Mouse (Mus musculus): ENCODE measurements at regions not wholly inside any gene's neighbourhood (a gene's known extent, or its start where the extent isn't known, plus 50 kb on each side); places are given as distances from the start of the nearest gene placed in this dataset.
A peak's percentile ranks its signal among the peaks of the same experiment; 100 is the strongest.

DNA sequence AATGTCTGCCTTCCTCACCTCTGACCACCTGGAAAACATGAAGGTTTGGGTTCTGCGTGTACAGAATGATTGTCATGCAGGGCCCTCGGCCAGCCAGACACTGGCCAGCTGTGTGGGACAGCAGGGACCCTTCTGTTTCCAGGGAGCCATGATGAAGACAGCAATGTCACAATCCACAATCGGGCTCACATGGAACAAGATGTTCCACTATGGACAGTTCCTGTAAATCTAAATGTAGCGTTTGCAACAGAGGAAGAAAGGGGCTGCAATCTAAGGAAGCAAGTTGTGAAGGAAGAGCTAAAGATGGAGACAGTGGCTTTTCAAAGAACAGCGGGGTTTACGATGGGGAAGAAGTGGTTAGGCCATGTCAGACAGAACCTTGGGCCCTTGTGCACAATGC is 97.3 kb downstream of the Irs2 start:
- Histone ChIP-seq H3K9me3 (ENCODE audit: control insufficient read depth, low read length) (no peaks in the 10 kb centered on the region), H3K4me1 (ENCODE audit: control insufficient read depth, insufficient read depth, low read depth, low read length) (no peaks in the 10 kb centered on the region), H3K9ac (ENCODE audit: low read depth, low read length) (no peak overlapping the region), H3K4me2 (ENCODE audit: low read length) (no peak overlapping the region), H3K4me3 (ENCODE audit: low read length) (no peak overlapping the region), H3K27me3 (replicated peaks; ENCODE audit: control insufficient read depth, insufficient read depth, low read length) (no peaks in the 10 kb centered on the region; the same call in 1 of the 2 replicates), H3K36me3 (ENCODE audit: control insufficient read depth, insufficient read depth, low read length) (no peaks in the 10 kb centered on the region), H3K27ac (ENCODE audit: low read depth, low read length) (no peak overlapping the region)
- 83% methylated on average over 6 of the region's 6 CpGs for WGBS
- ATAC-seq = no peak

DNA sequence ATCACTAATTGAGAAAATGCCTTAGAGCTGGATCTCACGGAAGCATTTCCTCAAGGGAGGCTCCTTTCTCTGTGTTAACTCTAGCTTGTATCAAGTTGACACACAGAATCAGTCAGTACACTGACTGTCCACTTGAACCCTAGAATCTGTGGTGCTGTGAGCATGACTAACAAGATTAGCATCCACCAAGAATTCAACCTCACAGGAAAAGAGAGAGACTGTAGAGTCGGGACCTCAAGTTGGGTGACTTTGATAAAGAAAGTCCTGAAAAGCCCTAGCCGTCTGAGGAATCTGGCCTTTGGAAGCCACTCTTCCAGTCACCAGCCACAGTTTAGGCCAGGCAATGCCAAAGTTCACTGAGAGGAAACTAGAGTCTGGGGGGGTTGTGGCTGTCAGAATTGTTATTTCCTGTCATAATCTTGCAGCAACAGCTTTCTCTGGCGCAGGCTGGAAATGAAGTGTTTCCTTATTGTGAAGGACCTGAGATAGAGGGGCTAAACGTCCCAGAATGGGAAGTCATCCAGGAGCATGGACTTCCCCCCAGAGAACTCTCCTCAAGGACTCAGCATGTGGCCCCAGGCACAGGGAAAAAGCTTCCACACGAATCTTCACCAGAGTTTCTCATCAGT is 97.9 kb downstream of the Irs2 start:
- Histone ChIP-seq H3K36me3 (ENCODE audit: control insufficient read depth, insufficient read depth, low read length) (no peaks in the 10 kb centered on the region), H3K9ac (ENCODE audit: low read depth, low read length) (no peak overlapping the region), H3K9me3 (ENCODE audit: control insufficient read depth, low read length) (no peaks in the 10 kb centered on the region), H3K27ac (ENCODE audit: low read depth, low read length) (no peak overlapping the region), H3K27me3 (replicated peaks; ENCODE audit: control insufficient read depth, insufficient read depth, low read length) (no peaks in the 10 kb centered on the region; the same call in 1 of the 2 replicates), H3K4me1 (ENCODE audit: control insufficient read depth, insufficient read depth, low read depth, low read length) (no peaks in the 10 kb centered on the region), H3K4me3 (ENCODE audit: low read length) (no peak overlapping the region), H3K4me2 (ENCODE audit: low read length) (no peak overlapping the region)
- ATAC-seq = no peak
- 53% methylated on average over 6 of the region's 6 CpGs for WGBS

DNA sequence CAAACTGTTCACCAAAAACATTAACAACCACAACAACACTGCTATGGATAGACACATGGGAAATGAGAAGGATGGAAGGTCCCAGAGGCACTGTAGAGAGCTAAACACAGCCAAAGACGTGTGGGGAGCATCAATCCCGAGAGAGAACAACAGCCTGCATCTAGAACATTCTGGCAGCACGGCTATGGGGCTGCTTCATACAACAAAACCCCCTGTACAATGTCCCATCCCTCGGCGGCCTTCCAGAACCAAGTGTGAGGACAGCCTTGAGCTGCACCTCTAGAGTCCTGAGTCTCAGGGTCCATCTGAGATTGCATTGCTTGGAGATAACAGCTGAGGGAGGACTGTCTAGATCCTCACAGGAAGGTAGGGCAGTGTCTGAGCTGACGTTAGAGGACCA is 99.1 kb downstream of the Irs2 start:
- Histone ChIP-seq H3K27ac (ENCODE audit: low read depth, low read length) (no peak overlapping the region), H3K27me3 (replicated peaks; ENCODE audit: control insufficient read depth, insufficient read depth, low read length) (no peaks in the 10 kb centered on the region; the same call in 1 of the 2 replicates), H3K4me2 (ENCODE audit: low read length) (no peak overlapping the region), H3K4me1 (ENCODE audit: control insufficient read depth, insufficient read depth, low read depth, low read length) (no peaks in the 10 kb centered on the region), H3K36me3 (ENCODE audit: control insufficient read depth, insufficient read depth, low read length) (no peaks in the 10 kb centered on the region), H3K4me3 (ENCODE audit: low read length) (no peak overlapping the region), H3K9ac (ENCODE audit: low read depth, low read length) (no peak overlapping the region), H3K9me3 (ENCODE audit: control insufficient read depth, low read length) (no peaks in the 10 kb centered on the region)
- no peak for ATAC-seq
- whole genome bisulfite sequencing = 83% methylated on average over 6 of the region's 6 CpGs

GRCm38 (mm10) chr8:10906353-10906752 is 101.9 kb downstream of the Irs2 start:
- Histone ChIP-seq H3K9me3 (ENCODE audit: control insufficient read depth, low read length) (no peaks in the 10 kb centered on the region), H3K4me1 (ENCODE audit: control insufficient read depth, insufficient read depth, low read depth, low read length) (no peaks in the 10 kb centered on the region), H3K9ac (ENCODE audit: low read depth, low read length) (no peak overlapping the region), H3K4me3 (ENCODE audit: low read length) (no peak overlapping the region), H3K27me3 (replicated peaks; ENCODE audit: control insufficient read depth, insufficient read depth, low read length) (no peaks in the 10 kb centered on the region), H3K36me3 (ENCODE audit: control insufficient read depth, insufficient read depth, low read length) (no peaks in the 10 kb centered on the region), H3K27ac (ENCODE audit: low read depth, low read length) (no peak overlapping the region), H3K4me2 (ENCODE audit: low read length) (no peak overlapping the region)
- 76% methylated on average over 6 of the region's 6 CpGs for WGBS
- no peak for ATAC-seq

DNA sequence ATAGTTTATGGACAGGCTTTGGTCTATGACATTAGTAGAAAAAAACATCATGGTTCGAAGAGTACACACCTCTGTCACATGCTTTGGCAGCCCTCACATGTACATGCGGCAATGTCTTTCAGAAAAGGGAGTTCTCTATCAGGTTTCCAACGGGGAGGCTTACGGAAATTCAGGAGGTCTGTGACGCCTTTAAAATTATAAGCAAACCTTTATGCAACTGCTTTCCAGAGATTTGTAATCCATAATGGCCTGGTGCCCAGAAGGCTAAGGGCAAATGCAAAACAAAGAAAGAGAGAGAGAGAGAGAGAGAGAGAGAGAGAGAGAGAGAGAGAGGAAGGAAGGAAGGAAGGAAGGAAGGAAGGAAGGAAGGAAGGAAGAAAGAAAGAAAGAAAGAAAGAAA is 102.5 kb downstream of the Irs2 start:
- Histone ChIP-seq H3K9ac (ENCODE audit: low read depth, low read length) (no peak overlapping the region), H3K9me3 (ENCODE audit: control insufficient read depth, low read length) (no peaks in the 10 kb centered on the region), H3K36me3 (ENCODE audit: control insufficient read depth, insufficient read depth, low read length) (no peaks in the 10 kb centered on the region), H3K4me1 (ENCODE audit: control insufficient read depth, insufficient read depth, low read depth, low read length) (no peaks in the 10 kb centered on the region), H3K27me3 (replicated peaks; ENCODE audit: control insufficient read depth, insufficient read depth, low read length) (no peaks in the 10 kb centered on the region), H3K4me3 (ENCODE audit: low read length) (no peak overlapping the region), H3K4me2 (ENCODE audit: low read length) (no peak overlapping the region), H3K27ac (ENCODE audit: low read depth, low read length) (no peak overlapping the region)
- no peak for ATAC-seq
- 89% methylated on average over 5 of the region's 5 CpGs for WGBS

- Histone ChIP-seq H3K27ac (ENCODE audit: low read depth, low read length) (no peak overlapping the region), H3K9me3 (ENCODE audit: control insufficient read depth, low read length) (no peaks in the 10 kb centered on the region), H3K4me1 (ENCODE audit: control insufficient read depth, insufficient read depth, low read depth, low read length) (peaks cover 13% of the 10 kb centered on the region), H3K9ac (ENCODE audit: low read depth, low read length) (no peak overlapping the region), H3K4me2 (ENCODE audit: low read length) (no peak overlapping the region), H3K4me3 (ENCODE audit: low read length) (no peak overlapping the region), H3K36me3 (ENCODE audit: control insufficient read depth, insufficient read depth, low read length) (no peaks in the 10 kb centered on the region), H3K27me3 (replicated peaks; ENCODE audit: control insufficient read depth, insufficient read depth, low read length) (no peaks in the 10 kb centered on the region)
- ATAC-seq = no peak
- 72% methylated on average over 2 of the region's 2 CpGs for WGBS
Measured at GRCm38 (mm10) chr8:10903957-10904356, 104.3 kb downstream of the Irs2 start.

DNA sequence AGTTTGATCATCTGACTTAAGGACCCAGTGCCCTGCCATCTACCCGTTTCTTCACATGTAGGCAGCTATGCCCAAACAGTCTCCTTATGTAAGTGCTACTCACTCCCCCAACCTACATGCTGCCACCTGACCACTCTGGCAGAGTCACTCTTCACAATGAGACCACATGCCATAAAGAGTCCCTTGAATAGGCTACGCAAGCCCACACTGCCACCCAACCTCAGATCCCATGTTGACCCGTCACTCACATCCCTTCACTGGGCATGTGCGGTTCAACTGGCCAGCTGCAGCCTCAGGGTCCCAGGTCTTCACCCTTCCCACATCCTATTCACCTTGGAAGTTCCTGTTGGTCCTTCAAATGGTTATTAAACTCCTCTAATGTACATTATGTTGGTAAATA is 106.3 kb downstream of the Irs2 start:
- 93% methylated on average over 4 of the region's 4 CpGs for WGBS
- H3K9me3 ChIP-seq (ENCODE audit: control insufficient read depth, low read length) = no peaks in the 10 kb centered on the region

DNA sequence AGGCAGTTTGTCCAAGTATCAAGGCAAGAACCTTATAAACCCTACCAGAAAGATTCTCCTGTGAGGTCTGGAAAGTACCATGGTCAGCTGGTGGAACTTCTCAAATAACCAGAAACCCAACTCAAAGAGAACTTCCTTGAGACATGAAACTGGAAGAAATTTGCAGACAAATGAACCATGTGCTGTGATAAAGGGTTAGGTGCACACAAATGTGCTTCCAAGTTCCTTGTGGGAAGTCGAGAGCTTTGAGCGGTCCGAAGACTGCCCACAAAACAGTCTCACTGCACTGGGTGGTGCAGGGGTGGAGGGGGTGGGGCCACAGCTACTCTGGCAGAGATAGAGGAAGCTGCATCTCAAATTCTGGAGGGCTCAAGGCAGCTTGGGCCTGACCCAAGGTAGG is 107.2 kb downstream of the Irs2 start:
- Histone ChIP-seq H3K4me3 (ENCODE audit: low read length) (no peak overlapping the region), H3K27me3 (replicated peaks; ENCODE audit: control insufficient read depth, insufficient read depth, low read length) (no peaks in the 10 kb centered on the region), H3K9me3 (ENCODE audit: control insufficient read depth, low read length) (no peaks in the 10 kb centered on the region), H3K4me1 (ENCODE audit: control insufficient read depth, insufficient read depth, low read depth, low read length) (peaks cover 16% of the 10 kb centered on the region), H3K4me2 (ENCODE audit: low read length) (no peak overlapping the region), H3K36me3 (ENCODE audit: control insufficient read depth, insufficient read depth, low read length) (no peaks in the 10 kb centered on the region), H3K27ac (ENCODE audit: low read depth, low read length) (no peak overlapping the region), H3K9ac (ENCODE audit: low read depth, low read length) (no peak overlapping the region)
- 96% methylated on average over 3 of the region's 3 CpGs for WGBS
- ATAC-seq = no peak

More for the DNA sequence above, 106.3 kb downstream of the Irs2 start:
- Histone ChIP-seq H3K4me1 (ENCODE audit: control insufficient read depth, insufficient read depth, low read depth, low read length) (peaks cover 16% of the 10 kb centered on the region), H3K36me3 (ENCODE audit: control insufficient read depth, insufficient read depth, low read length) (no peaks in the 10 kb centered on the region), H3K4me3 (ENCODE audit: low read length) (no peak overlapping the region), H3K4me2 (ENCODE audit: low read length) (no peak overlapping the region), H3K27me3 (replicated peaks; ENCODE audit: control insufficient read depth, insufficient read depth, low read length) (no peaks in the 10 kb centered on the region), H3K9ac (ENCODE audit: low read depth, low read length) (no peak overlapping the region), H3K27ac (ENCODE audit: low read depth, low read length) (no peak overlapping the region)
- ATAC-seq = no peak

DNA sequence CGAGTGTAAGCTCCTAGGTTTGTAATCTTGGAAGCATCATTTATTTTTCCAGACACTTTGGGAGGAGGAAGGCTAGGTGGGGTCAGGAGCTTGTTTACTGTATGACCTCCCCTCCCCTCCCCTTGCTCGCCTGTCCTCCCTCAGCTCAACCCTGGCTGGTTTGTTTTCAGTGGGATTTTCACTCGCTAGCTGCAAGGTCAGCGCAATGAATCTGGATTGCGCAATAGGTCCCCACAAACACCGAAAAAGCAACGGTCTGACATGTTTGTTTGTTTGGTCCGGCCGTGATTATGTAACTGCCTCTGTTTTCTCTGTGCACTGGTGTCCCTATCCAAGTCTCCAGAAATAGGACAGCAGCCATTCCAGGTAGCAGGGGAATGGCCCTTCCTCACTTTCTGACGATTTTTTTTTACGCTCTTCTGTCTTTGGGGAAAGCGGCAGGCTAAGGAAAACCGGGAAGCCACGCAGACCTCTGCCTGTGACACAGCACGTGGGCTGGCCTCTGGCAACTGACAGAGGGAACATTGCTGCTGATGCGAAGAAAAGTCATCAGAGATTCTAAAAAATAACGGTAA is 108.6 kb downstream of the Irs2 start:
- Histone ChIP-seq H3K9me3 (ENCODE audit: control insufficient read depth, low read length) (no peaks in the 10 kb centered on the region), H3K4me2 (ENCODE audit: low read length) (peak overlapping the region; percentile 53), H3K27ac (ENCODE audit: low read depth, low read length) (no peak overlapping the region), H3K4me1 (ENCODE audit: control insufficient read depth, insufficient read depth, low read depth, low read length) (peaks cover 16% of the 10 kb centered on the region), H3K4me3 (ENCODE audit: low read length) (peak overlapping the region; percentile 19; the same call in 1 of the 2 replicates), H3K27me3 (replicated peaks; ENCODE audit: control insufficient read depth, insufficient read depth, low read length) (no peaks in the 10 kb centered on the region), H3K9ac (ENCODE audit: low read depth, low read length) (peak overlapping the region; percentile 28; the same call in 1 of the 2 replicates), H3K36me3 (ENCODE audit: control insufficient read depth, insufficient read depth, low read length) (no peaks in the 10 kb centered on the region)
- ATAC-seq = no peak
- 5% methylated on average over 17 of the region's 17 CpGs for WGBS

Measured in hindbrain, embryonic 16.5 days (tissue).